Mouse (Mus musculus) midbrain, embryonic 13.5 days (tissue): ENCODE data around the gene Gm21887. TPM values are rescaled to one million over a fixed set of nuclear protein-coding genes. Genes with fewer than 3 reads are reported as not detected.
"Not testable (repeated sequence)": the region's sequence is repeated elsewhere in the genome, so short reads cannot be mapped to it uniquely, and the experiment has no call there.

ENCODE experiments used
- ATAC-seq: fragments of 200-750 bp; cut with Nextera tagmentation; 2 replicates; pipeline ENCODE4 v1.8.0; 2017; ENCODE audit warnings: mild to moderate bottlenecking, moderate TSS enrichment, moderate library complexity
- H3K27ac ChIP-seq: fragments of 300-500 bp; sonication (generic); 2 replicates; pipeline ENCODE4 v1.5.1; 2015; ENCODE audit warnings: inconsistent platforms, mild to moderate bottlenecking, moderate library complexity
- H3K27me3 ChIP-seq: fragments of 300-500 bp; sonication (generic); 2 replicates; pipeline ENCODE4 v1.6.1; 2015; ENCODE audit warnings: mild to moderate bottlenecking, inconsistent platforms
- H3K36me3 ChIP-seq: fragments of 300-500 bp; sonication (generic); 2 replicates; pipeline ENCODE4 v1.6.1; 2015; ENCODE audit warnings: mild to moderate bottlenecking, inconsistent platforms
- H3K4me1 ChIP-seq: fragments of 300-500 bp; sonication (generic); replicated peaks from 2 replicates; pipeline ENCODE4 v1.6.1; 2015; ENCODE audit warnings: inconsistent platforms
- H3K4me2 ChIP-seq: fragments of 300-500 bp; sonication (generic); replicated peaks from 2 replicates; pipeline ENCODE4 v1.6.1; 2015; ENCODE audit warnings: moderate library complexity, mild to moderate bottlenecking, inconsistent platforms
- H3K4me3 ChIP-seq: fragments of 300-500 bp; sonication (generic); replicated peaks from 2 replicates; pipeline ENCODE4 v1.5.1; 2015; ENCODE audit warnings: mild to moderate bottlenecking, inconsistent platforms
- H3K9ac ChIP-seq: fragments of 300-500 bp; sonication (generic); replicated peaks from 2 replicates; pipeline ENCODE4 v1.6.1; 2015; ENCODE audit warnings: mild to moderate bottlenecking, inconsistent platforms
- H3K9me3 ChIP-seq: fragments of 300-500 bp; sonication (generic); 2 replicates; pipeline ENCODE4 v1.6.1; 2016; ENCODE audit warnings: mild to moderate bottlenecking, inconsistent platforms
- WGBS: fragments of 180-500 bp; shearing (Covaris S2); methylation state at CpG from one replicate; pipeline ENCODE4 v1.1.7; 2015; 5-methylcytosine and 5-hydroxymethylcytosine counted together
- polyA plus RNA-seq: library from polyadenylated mRNA; unstranded; fragments of >200 nt; fragmentation: Nextera tagmentation; extraction: Ambion mirVana; gene quantifications from 2 replicates; pipeline ENCODE4 v1.2.1, GENCODE M21; 2015

Gm21887 gene
- polyA plus RNA-seq, 1 experiment from 2014 or later: 183 TPM

DNA sequence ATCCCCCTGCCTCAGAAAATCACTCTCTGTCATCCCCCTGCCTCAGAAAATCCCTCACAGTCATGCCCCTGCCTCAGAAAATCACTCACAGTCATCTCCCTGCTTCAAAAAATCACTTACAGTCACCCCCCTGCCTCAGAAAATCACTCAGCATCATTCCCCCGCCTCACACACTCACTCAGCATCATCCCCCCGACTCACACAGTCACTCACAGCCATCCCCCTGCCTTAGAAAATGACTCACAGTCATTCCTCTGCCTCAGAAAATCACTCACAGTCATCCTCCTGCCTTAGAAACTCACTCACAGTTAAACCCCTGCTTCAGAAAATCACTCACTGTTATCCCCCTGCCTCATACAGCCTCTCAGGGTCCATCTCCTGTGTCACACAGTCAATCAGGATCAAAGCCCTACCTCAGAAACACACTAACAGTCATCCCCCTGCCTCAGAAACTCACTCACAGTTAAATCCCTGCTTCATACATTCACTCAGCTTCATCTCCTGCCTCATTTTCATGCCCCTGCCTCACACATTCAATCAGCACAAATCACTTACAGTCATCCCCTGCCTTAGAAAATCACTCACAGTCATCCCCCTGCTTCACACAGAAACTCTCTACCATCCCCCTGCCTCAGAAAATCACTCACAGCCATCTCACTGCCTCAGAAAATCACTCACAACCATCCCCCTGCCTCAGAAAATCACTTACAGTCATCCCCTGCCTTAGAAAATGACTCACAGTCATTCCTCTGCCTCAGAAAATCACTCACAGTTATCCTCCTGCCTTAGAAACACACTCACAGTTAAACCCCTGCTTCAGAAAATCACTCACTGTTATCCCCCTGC is 14.4 kb upstream of the Gm21887 start:
- H3K4me2 ChIP-seq, H3K9me3 ChIP-seq, H3K4me3 ChIP-seq, ATAC-seq, H3K4me1 ChIP-seq, H3K27me3 ChIP-seq, H3K27ac ChIP-seq, H3K36me3 ChIP-seq, H3K9ac ChIP-seq: not testable (repeated sequence)
- 17% methylated on average over 2 of the region's 2 CpGs for WGBS

DNA sequence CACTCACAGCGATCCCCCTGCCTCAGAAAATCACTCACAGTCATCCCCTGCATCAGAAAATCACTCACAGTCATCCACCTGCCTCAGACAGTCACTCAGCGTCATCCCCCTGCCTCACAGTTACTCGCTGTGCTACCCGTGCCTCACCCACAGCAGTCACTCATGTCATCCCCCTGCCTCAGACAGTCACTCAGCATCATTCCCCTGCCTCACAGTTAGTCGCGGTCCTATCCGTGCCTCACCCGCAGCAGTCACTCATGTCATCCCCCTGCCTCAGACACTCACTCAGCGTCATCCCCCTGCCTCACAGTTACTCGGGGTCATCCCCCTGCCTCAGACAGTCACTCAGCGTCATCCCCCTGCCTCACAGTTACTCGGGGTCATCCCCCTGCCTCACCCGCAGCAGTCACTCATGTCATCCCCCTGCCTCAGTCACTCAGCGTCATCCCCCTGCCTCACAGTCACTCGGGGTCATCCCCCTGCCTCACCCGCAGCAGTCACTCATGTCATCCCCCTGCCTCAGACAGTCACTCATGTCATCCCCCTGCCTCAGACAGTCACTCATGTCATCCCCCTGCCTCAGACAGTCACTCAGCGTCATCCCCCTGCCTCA is 13.4 kb upstream of the Gm21887 start:
- H3K9ac ChIP-seq, H3K36me3 ChIP-seq, ATAC-seq, H3K4me2 ChIP-seq, H3K27me3 ChIP-seq, H3K4me1 ChIP-seq, H3K27ac ChIP-seq, H3K4me3 ChIP-seq, H3K9me3 ChIP-seq: not testable (repeated sequence)
- WGBS: 17% methylated on average over 2 of the region's 17 CpGs

DNA sequence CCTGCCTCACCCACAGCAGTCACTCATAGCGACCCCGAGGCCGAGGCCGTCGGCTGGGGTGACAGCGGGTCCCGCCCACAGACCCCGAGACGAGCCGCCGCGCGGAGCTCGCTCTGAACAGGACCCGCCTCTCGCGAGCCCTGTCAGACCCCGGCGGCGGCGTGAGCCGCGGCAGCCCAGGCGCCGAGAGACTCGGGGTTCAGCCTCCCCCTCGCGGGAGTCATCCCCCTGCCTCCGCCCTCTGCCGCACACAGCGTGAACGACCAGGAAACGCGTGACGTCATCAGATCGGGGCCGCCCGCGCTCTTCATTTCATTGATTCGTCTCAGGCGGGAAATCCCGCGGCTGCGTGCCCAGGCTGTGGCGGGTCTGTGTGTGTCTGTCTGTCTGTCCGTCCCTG is 12.5 kb upstream of the Gm21887 start:
- H3K9ac ChIP-seq, ATAC-seq, H3K27ac ChIP-seq, H3K4me1 ChIP-seq, H3K36me3 ChIP-seq, H3K4me2 ChIP-seq, H3K9me3 ChIP-seq, H3K4me3 ChIP-seq, H3K27me3 ChIP-seq: not testable (repeated sequence)
- no CpG with 5 or more reads among the region's 46 CpGs for WGBS

DNA sequence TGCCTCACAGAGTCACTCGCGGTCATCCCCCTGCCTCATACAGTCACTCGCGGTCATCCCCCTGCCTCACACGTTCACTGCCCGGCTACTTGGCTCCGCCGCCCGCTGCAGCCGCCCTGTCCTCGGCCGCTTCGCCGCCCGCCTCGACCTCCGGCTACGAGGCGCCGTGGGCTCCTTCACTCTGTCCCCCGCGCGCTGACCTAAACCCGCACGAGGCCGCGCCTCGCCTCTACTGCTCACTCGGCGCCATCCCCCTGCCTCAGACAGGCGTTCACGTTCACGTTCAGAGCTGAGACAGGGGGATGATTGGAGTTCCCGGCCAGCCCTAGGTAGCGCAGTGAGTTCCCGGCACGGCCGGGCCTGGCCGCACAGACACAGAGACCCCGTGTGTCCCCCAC is 12.0 kb upstream of the Gm21887 start:
- H3K4me2 ChIP-seq: peak overlapping the region; percentile 60
- not testable (repeated sequence) for H3K9me3 ChIP-seq, H3K36me3 ChIP-seq, ATAC-seq, H3K27me3 ChIP-seq, H3K4me1 ChIP-seq
- 12% methylated on average over 20 of the region's 40 CpGs for WGBS
- H3K9ac ChIP-seq: peak overlapping the region; percentile 55; the same call in 1 of the 2 replicates
- H3K4me3 ChIP-seq: peak overlapping the region; percentile 41
- peak overlapping the region; percentile 88 for H3K27ac ChIP-seq

DNA sequence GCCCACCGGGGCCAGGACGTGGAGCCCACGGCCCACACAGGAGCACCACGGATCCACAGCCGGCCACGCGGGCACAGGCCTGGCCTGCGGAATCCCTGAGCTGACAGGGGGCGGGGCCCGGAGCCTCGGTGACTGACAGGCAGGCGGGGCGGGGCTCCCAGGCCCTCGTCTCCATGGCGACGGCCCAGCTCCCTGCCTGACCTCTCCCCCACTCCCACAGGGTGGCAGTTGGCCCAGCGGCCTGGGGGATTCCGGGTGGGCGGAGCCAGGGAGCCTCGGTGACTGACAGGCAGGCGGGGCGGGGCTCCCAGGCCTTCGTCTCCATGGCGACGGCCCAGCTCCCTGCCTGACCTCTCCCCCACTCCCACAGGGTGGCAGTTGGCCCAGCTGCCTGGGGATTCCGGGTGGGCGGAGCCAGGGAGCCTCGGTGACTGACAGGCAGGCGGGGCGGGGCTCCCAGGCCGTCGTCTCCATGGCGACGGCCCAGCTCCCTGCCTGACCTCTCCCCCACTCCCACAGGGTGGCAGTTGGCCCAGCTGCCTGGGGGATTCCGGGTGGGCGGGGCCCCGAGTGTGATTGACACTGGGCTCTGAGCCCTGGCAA is 11.5 kb upstream of the Gm21887 start:
- H3K36me3 ChIP-seq, H3K9me3 ChIP-seq, H3K27me3 ChIP-seq, H3K4me1 ChIP-seq: not testable (repeated sequence)
- Histone ChIP-seq H3K4me2 (peak overlapping the region; percentile 60), H3K27ac (peak overlapping the region; percentile 88), H3K4me3 (peak overlapping the region; percentile 41), H3K9ac (peak overlapping the region; percentile 55; the same call in 1 of the 2 replicates)
- WGBS: 0% methylated on average over 9 of the region's 37 CpGs
- peak; percentile 93 for ATAC-seq

DNA sequence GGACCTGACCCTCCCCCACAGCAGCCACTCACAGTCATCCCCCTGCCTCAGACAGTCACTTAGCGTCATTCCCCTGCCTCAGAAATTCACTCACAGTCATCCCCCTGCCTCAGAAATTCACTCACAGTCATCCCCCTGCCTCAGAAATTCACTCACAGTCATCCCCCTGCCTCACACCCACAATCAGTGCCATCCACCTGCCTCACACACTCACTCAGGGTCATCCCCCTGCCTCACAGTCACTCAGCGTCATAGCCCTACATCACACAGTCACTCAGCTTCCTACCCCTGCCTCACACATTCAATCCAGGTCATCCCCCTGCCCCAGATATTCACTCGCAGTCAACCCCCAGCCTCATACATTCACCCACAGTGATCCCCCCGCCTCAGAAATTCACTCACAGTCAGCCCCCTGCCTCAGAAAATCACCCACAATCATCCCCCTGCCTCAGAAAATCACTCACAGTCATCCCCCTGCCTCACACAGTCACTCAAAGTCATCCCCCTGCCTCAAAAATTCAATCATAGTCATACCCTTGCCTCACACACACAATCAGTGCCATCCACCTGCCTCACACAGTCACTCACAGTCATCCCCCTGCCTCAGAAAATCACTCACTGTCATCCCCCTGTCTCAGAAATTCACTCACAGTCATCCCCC is 10.8 kb upstream of the Gm21887 start:
- not testable (repeated sequence) for ATAC-seq, H3K4me3 ChIP-seq, H3K4me2 ChIP-seq, H3K9me3 ChIP-seq, H3K36me3 ChIP-seq, H3K4me1 ChIP-seq, H3K27me3 ChIP-seq, H3K9ac ChIP-seq, H3K27ac ChIP-seq
- 7% methylated on average over 2 of the region's 4 CpGs for WGBS

DNA sequence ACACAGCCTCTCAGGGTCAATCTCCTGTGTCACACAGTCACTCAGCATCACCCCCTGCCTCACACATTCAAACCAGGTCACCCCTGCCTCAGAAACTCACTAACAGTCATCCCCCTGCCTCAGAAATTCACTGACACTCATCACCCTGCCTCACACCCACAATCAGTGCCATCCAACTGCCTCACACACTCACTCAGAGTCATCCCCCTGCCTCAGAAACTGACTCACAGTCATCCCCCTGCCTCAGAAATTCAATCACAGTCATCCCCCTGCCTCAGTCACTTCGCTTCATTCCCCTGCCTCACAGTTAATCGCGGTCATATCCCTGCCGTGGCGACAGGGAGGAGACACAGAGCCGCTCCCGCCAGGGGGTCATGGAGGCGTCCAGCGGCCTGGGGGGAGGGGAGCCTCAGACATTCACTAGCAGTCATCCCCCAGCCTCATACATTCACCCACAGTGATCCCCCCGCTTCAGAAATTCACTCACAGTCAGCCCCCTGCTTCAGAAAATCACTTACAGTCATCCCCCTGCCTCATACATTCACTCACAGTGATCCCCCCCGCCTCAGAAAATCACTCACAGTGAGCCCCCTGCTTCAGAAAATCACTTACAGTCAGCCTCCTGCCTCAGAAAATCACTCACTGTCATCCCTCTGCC is 10.1 kb upstream of the Gm21887 start:
- not testable (repeated sequence) for H3K27ac ChIP-seq, H3K4me1 ChIP-seq, H3K9ac ChIP-seq, H3K4me2 ChIP-seq, H3K36me3 ChIP-seq, H3K4me3 ChIP-seq, H3K27me3 ChIP-seq
- peaks cover 15% of the 10 kb centered on the region; the same call in 1 of the 2 replicates for H3K9me3 ChIP-seq
- 0 out of 2 replicates have a peak, but pooled peaks have one; percentile 21 for ATAC-seq
- 28% methylated on average over 6 of the region's 11 CpGs for WGBS

DNA sequence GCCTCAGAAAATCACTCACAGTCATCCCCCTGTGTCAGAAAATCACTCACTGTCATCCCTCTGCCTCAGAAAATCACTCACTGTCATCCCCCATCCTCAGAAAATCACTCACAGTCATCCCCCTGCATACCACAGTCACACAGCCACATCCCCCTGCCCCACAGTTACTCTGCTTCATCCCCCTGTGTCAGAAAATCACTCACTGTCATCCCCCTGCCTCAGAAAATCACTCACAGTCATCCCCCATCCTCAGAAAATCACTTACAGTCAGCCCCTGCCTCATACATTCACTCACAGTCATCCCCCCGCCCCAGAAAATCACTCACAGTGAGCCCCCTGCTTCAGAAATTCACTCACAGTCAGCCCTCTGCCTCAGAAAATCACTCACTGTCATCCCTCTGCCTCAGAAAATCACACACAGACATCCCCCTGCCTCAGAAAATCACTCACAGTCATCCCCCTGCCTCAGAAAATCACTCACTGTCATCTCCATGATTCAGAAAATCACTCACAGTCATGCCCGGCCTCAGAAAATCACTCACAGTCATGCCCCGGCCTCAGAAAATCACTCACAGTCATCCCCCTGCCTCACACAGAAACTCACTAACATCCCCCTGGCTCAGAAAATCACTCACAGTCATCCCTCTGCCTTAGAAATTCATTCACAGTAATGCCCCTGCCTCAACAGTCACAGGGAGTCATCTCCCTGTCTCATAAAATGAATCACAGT is 9.4 kb upstream of the Gm21887 start:
- not testable (repeated sequence) for H3K27me3 ChIP-seq, H3K4me3 ChIP-seq, ATAC-seq, H3K36me3 ChIP-seq, H3K27ac ChIP-seq, H3K4me1 ChIP-seq, H3K4me2 ChIP-seq, H3K9ac ChIP-seq
- H3K9me3 ChIP-seq: peaks cover 17% of the 10 kb centered on the region; the same call in 1 of the 2 replicates
- 44% methylated on average over 1 of the region's 3 CpGs for WGBS

DNA sequence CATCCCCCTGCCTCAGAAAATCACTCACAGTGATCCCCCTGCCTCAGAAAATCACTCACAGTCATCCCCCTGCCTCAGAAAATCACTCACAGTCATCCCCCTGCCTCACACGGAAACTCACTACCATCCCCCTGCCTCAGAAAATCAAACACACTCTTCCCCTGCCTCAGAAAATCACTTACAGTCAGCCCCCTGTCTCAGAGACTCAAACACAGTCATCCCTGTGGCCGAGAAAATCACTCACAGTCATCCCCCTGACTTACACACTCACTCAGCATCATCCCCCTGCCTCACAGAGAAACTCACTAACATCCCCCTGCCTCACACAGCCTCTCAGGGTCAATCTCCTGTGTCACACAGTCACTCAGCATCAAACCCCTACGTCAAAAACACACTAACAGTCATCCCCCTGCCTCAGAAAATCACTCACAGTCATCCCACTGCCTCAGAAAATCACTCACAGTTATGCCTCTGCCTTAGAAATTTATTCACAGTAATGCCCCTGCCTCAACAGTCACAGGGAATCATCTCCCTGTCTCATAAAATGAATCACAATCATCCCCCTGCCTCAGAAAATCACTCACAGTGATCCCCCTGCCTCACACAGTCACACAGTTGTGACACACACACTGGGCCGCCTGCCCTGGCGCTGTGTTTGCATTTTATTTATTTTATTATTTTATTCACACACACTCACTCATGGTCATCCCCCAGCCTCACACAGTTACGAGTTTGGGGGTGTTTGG is 8.6 kb upstream of the Gm21887 start:
- H3K27ac ChIP-seq, H3K4me2 ChIP-seq, H3K4me3 ChIP-seq, H3K27me3 ChIP-seq, ATAC-seq, H3K36me3 ChIP-seq, H3K4me1 ChIP-seq, H3K9ac ChIP-seq: not testable (repeated sequence)
- 34% methylated on average over 6 of the region's 6 CpGs for WGBS
- peaks cover 18% of the 10 kb centered on the region; the same call in 1 of the 2 replicates for H3K9me3 ChIP-seq

DNA sequence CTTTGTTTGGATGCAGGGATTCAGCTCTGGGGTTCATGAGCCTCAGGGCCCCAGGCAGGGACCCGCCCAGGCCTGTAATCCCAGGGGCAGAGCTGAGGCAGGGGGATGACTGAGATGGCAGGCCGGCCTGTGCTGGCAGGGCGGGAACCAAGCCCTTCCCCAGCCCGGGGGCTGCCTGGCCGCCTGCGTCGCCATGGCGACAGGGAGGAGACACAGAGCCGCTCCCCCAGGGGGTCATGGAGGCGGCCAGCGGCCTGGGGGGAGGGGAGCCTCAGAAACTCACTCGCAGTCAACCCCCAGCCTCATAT is 8.1 kb upstream of the Gm21887 start:
- ATAC-seq: peak; percentile 21; the same call in 1 of the 2 replicates
- not testable (repeated sequence) for H3K27ac ChIP-seq, H3K36me3 ChIP-seq, H3K27me3 ChIP-seq, H3K4me2 ChIP-seq, H3K4me1 ChIP-seq, H3K9ac ChIP-seq, H3K4me3 ChIP-seq
- H3K9me3 ChIP-seq: peaks cover 19% of the 10 kb centered on the region; the same call in 1 of the 2 replicates
- 75% methylated on average over 1 of the region's 12 CpGs for WGBS
